17 mouse cellular contexts compared by ENCODE assay signal in genomic region chr11:115236570-115236969, GRCm38 (mm10). TPM values are rescaled to one million over a fixed set of nuclear protein-coding genes. Genes with fewer than 3 reads are reported as not detected.
DNase-seq lines count a peak whose midpoint lies in the region; ATAC-seq and TF ChIP-seq lines count a peak whose summit lies in the region.
"Had no signal": no experiment of that assay in that cellular context is flagged by ENCODE, and none has a peak within 500 bp of the region (broad histone marks: within the 10 kb centered on the region; RNA-seq: fewer than 3 reads in every experiment).

No protein-coding gene starts in this region.

- H3K27ac ChIP-seq in hindbrain, embryonic 10.5 days: peak overlapping the region; percentile 78
- no peak overlapping the region; the same call in 1 of the 2 replicates for H3K27ac ChIP-seq in hindbrain, embryonic 14.5 days
- H3K27ac ChIP-seq in stomach, embryonic 16.5 days (ENCODE audit: low read length): peak overlapping the region; percentile 29; the same call in 1 of the 2 replicates
- no peak overlapping the region for H3K27ac ChIP-seq in stomach, postnatal 0 days (replicated peaks)
- no peak overlapping the region for H3K27ac ChIP-seq in hindbrain, postnatal 0 days
- H3K27ac ChIP-seq: lung, embryonic 15.5 days had no signal

- peaks cover 34% of the 10 kb centered on the region for H3K27me3 ChIP-seq in hindbrain, embryonic 10.5 days (ENCODE audit: insufficient read depth, poor library complexity, severe bottlenecking)
- H3K27me3 ChIP-seq in hindbrain, embryonic 14.5 days (ENCODE audit: control insufficient read depth, insufficient read depth, low read length): no peaks in the 10 kb centered on the region
- H3K27me3 ChIP-seq in stomach, embryonic 16.5 days (ENCODE audit: control insufficient read depth, insufficient read depth, low read length): no peaks in the 10 kb centered on the region
- no peaks in the 10 kb centered on the region for H3K27me3 ChIP-seq in stomach, postnatal 0 days (ENCODE audit: control insufficient read depth, insufficient read depth, low read length)
- no peaks in the 10 kb centered on the region for H3K27me3 ChIP-seq in hindbrain, postnatal 0 days (ENCODE audit: insufficient read depth, low read length)

- TF ChIP-seq EP300 in stomach, postnatal 0 days (optimal IDR thresholded peaks at IDR 0.05): no peak

- no peaks in the 10 kb centered on the region for H3K9me3 ChIP-seq in hindbrain, embryonic 10.5 days
- H3K9me3 ChIP-seq in hindbrain, embryonic 14.5 days (ENCODE audit: control insufficient read depth, low read length): no peaks in the 10 kb centered on the region
- H3K9me3 ChIP-seq in stomach, embryonic 16.5 days (replicated peaks; ENCODE audit: control insufficient read depth, low read length): no peaks in the 10 kb centered on the region
- no peaks in the 10 kb centered on the region for H3K9me3 ChIP-seq in stomach, postnatal 0 days (ENCODE audit: control insufficient read depth, low read length)
- no peaks in the 10 kb centered on the region for H3K9me3 ChIP-seq in hindbrain, postnatal 0 days (ENCODE audit: low read length)
- H3K9me3 ChIP-seq: lung, embryonic 15.5 days had no signal

- no peaks in the 10 kb centered on the region for H3K36me3 ChIP-seq in hindbrain, embryonic 10.5 days
- no peaks in the 10 kb centered on the region for H3K36me3 ChIP-seq in hindbrain, embryonic 14.5 days (replicated peaks; ENCODE audit: control insufficient read depth, insufficient read depth)
- H3K36me3 ChIP-seq in stomach, embryonic 16.5 days (ENCODE audit: control insufficient read depth, insufficient read depth, low read length): no peaks in the 10 kb centered on the region
- no peaks in the 10 kb centered on the region; the same call in 1 of the 2 replicates for H3K36me3 ChIP-seq in stomach, postnatal 0 days (ENCODE audit: control insufficient read depth, insufficient read depth, low read length)
- no peaks in the 10 kb centered on the region for H3K36me3 ChIP-seq in hindbrain, postnatal 0 days (ENCODE audit: insufficient read depth, low read length)
- H3K36me3 ChIP-seq: lung, embryonic 15.5 days had no signal

- no peak for DNase-seq in hindbrain, embryonic 10.5 days (ENCODE audit: low spot score)
- no peak for DNase-seq in hindbrain, embryonic 14.5 days (ENCODE audit: low spot score)
- no peak for DNase-seq in stomach, postnatal 0 days (ENCODE audit: low spot score)
- peak; percentile 46 for DNase-seq in hindbrain, postnatal 0 days (ENCODE audit: low spot score)
- DNase-seq in urinary bladder, postnatal 4 days (ENCODE audit: low spot score in 2 of 2): no peak
- no peak for DNase-seq in spleen, postnatal 14 days (ENCODE audit: low spot score in 2 of 2)
- no peak for DNase-seq in left cerebral cortex, postnatal 36 days (ENCODE audit: low spot score in 2 of 2)
- DNase-seq: B cell, adult 2 months; cerebellum, adult 8-10 months; gastrocnemius, postnatal 36 days; kidney, adult 18-20 months; thymus, adult 18-20 months had no signal

- no peak for TF ChIP-seq CTCF in stomach, postnatal 0 days (IDR thresholded peaks at IDR 0.05; ENCODE audit: low read depth)
- no peak for TF ChIP-seq CTCF in hindbrain, postnatal 0 days (IDR thresholded peaks at IDR 0.05; ENCODE audit: low read depth)

- H3K4me3 ChIP-seq in hindbrain, embryonic 10.5 days: no peak overlapping the region
- H3K4me3 ChIP-seq in hindbrain, embryonic 14.5 days (replicated peaks; ENCODE audit: low read length): no peak overlapping the region
- H3K4me3 ChIP-seq in stomach, embryonic 16.5 days (replicated peaks; ENCODE audit: low read length): no peak overlapping the region
- no peak overlapping the region for H3K4me3 ChIP-seq in stomach, postnatal 0 days (ENCODE audit: low read depth, low read length)
- H3K4me3 ChIP-seq in hindbrain, postnatal 0 days (ENCODE audit: low read length): no peak overlapping the region
- H3K4me3 ChIP-seq: lung, embryonic 15.5 days had no signal

- H3K4me1 ChIP-seq in hindbrain, embryonic 10.5 days (replicated peaks): peaks cover 91% of the 10 kb centered on the region
- H3K4me1 ChIP-seq in hindbrain, embryonic 14.5 days (replicated peaks; ENCODE audit: control insufficient read depth, insufficient read depth, low read length): peaks cover 45% of the 10 kb centered on the region
- H3K4me1 ChIP-seq in stomach, embryonic 16.5 days (ENCODE audit: control insufficient read depth, insufficient read depth, low read length): peaks cover 12% of the 10 kb centered on the region
- H3K4me1 ChIP-seq in stomach, postnatal 0 days (replicated peaks; ENCODE audit: control insufficient read depth, insufficient read depth): no peaks in the 10 kb centered on the region
- peaks cover 29% of the 10 kb centered on the region; the same call in 1 of the 2 replicates for H3K4me1 ChIP-seq in hindbrain, postnatal 0 days (ENCODE audit: insufficient read depth, low read length)

- WGBS in hindbrain, embryonic 10.5 days: 49% methylated on average over 5 of the region's 5 CpGs
- WGBS in hindbrain, embryonic 14.5 days: 10% methylated on average over 5 of the region's 5 CpGs
- 23% methylated on average over 5 of the region's 5 CpGs for WGBS in stomach, embryonic 16.5 days
- WGBS in stomach, postnatal 0 days: 16% methylated on average over 5 of the region's 5 CpGs
- 30% methylated on average over 5 of the region's 5 CpGs for WGBS in hindbrain, postnatal 0 days

- no peak for ATAC-seq in hindbrain, embryonic 14.5 days (ENCODE audit: low FRiP score)
- ATAC-seq in stomach, embryonic 16.5 days (ENCODE audit: insufficient read depth, low FRiP score): no peak
- no peak for ATAC-seq in stomach, postnatal 0 days (ENCODE audit: low FRiP score, low TSS enrichment)
- no peak for ATAC-seq in hindbrain, postnatal 0 days

- no peak overlapping the region for H3K4me2 ChIP-seq in hindbrain, embryonic 14.5 days (replicated peaks)
- no peak overlapping the region for H3K4me2 ChIP-seq in stomach, embryonic 16.5 days (ENCODE audit: low read depth, low read length)
- H3K4me2 ChIP-seq in stomach, postnatal 0 days (replicated peaks; ENCODE audit: low read depth): no peak overlapping the region
- H3K4me2 ChIP-seq in hindbrain, postnatal 0 days (ENCODE audit: low read depth, low read length): no peak overlapping the region
- H3K4me2 ChIP-seq: liver, embryonic 11.5 days; lung, embryonic 15.5 days had no signal

- no peak overlapping the region for H3K9ac ChIP-seq in hindbrain, embryonic 14.5 days
- H3K9ac ChIP-seq in stomach, embryonic 16.5 days (ENCODE audit: low read length): no peak overlapping the region; the same call in 1 of the 2 replicates
- H3K9ac ChIP-seq in stomach, postnatal 0 days (ENCODE audit: low read length): no peak overlapping the region
- no peak overlapping the region for H3K9ac ChIP-seq in hindbrain, postnatal 0 days (replicated peaks; ENCODE audit: low read length)
- H3K9ac ChIP-seq: lung, embryonic 15.5 days had no signal

- intact Hi-C loops in left cerebral cortex, postnatal 36 days (cut with DNase I): no loop called here

RNA-seq across cellular contexts. Expression of gene Grin2c, which starts 30.5 kb away (rescaled TPM):
- polyA plus RNA-seq in hindbrain, embryonic 10.5 days (2016; fragmentation: Nextera tagmentation; extraction: Ambion mirVana): 0.14 and 0.18 TPM in 2 replicates
- polyA plus RNA-seq in hindbrain, embryonic 14.5 days (2014; fragmentation: Nextera tagmentation; extraction: Ambion mirVana): 0.33 and 0.35 TPM in 2 replicates
- polyA plus RNA-seq in stomach, embryonic 16.5 days (2015; fragmentation: Nextera tagmentation; extraction: Ambion mirVana): not detected in 2 replicates
- not detected in 2 replicates for polyA plus RNA-seq in stomach, postnatal 0 days (2015; fragmentation: Nextera tagmentation; extraction: Ambion mirVana)
- total RNA-seq in hindbrain, postnatal 0 days (2014; rRNA removed): 6.9 and 7.1 TPM in 2 replicates
- polyA plus RNA-seq in hindbrain, postnatal 0 days (2015; fragmentation: Nextera tagmentation; extraction: Ambion mirVana): 1.0 and 1.1 TPM in 2 replicates
- total RNA-seq in left cerebral cortex, postnatal 36 days (2021): 10 to 100 TPM; 38.6 to 42.5 TPM
- total RNA-seq: gastrocnemius, postnatal 36 days; hematopoietic stem cell, adult 5-6 weeks; megakaryocyte, adult 5-6 weeks had no signal

RNA-seq across cellular contexts. Expression of gene Fdxr, which starts 40.3 kb away (rescaled TPM):
- polyA plus RNA-seq in hindbrain, embryonic 10.5 days (2016; fragmentation: Nextera tagmentation; extraction: Ambion mirVana): 17.7 TPM in 2 replicates
- polyA plus RNA-seq in hindbrain, embryonic 14.5 days (2014; fragmentation: Nextera tagmentation; extraction: Ambion mirVana): 15.2 TPM in 2 replicates
- 15.4 and 15.9 TPM in 2 replicates for polyA plus RNA-seq in stomach, embryonic 16.5 days (2015; fragmentation: Nextera tagmentation; extraction: Ambion mirVana)
- polyA plus RNA-seq in stomach, postnatal 0 days (2015; fragmentation: Nextera tagmentation; extraction: Ambion mirVana): 6.7 and 7.3 TPM in 2 replicates
- total RNA-seq in hindbrain, postnatal 0 days (2014; rRNA removed): 20.0 and 22.6 TPM in 2 replicates
- 15.0 and 16.4 TPM in 2 replicates for polyA plus RNA-seq in hindbrain, postnatal 0 days (2015; fragmentation: Nextera tagmentation; extraction: Ambion mirVana)
- 10 to 100 TPM; 14.2 to 22.5 TPM for total RNA-seq in left cerebral cortex, postnatal 36 days (2021)

RNA-seq across cellular contexts. Expression of gene Nat9, which starts 48.9 kb away (rescaled TPM):
- polyA plus RNA-seq in hindbrain, embryonic 10.5 days (2016; fragmentation: Nextera tagmentation; extraction: Ambion mirVana): 18.7 and 24.3 TPM in 2 replicates
- polyA plus RNA-seq in hindbrain, embryonic 14.5 days (2014; fragmentation: Nextera tagmentation; extraction: Ambion mirVana): 18.2 and 20.0 TPM in 2 replicates
- polyA plus RNA-seq in stomach, embryonic 16.5 days (2015; fragmentation: Nextera tagmentation; extraction: Ambion mirVana): 21.8 and 23.4 TPM in 2 replicates
- 17.7 and 18.1 TPM in 2 replicates for polyA plus RNA-seq in stomach, postnatal 0 days (2015; fragmentation: Nextera tagmentation; extraction: Ambion mirVana)
- 17.3 and 27.8 TPM in 2 replicates for total RNA-seq in hindbrain, postnatal 0 days (2014; rRNA removed)
- polyA plus RNA-seq in hindbrain, postnatal 0 days (2015; fragmentation: Nextera tagmentation; extraction: Ambion mirVana): 17.3 and 22.2 TPM in 2 replicates
- 10 to 100 TPM; 25.2 to 30.1 TPM for total RNA-seq in left cerebral cortex, postnatal 36 days (2021)

RNA-seq across cellular contexts. Expression of gene Tmem104, which starts 49.3 kb away (rescaled TPM):
- polyA plus RNA-seq in hindbrain, embryonic 10.5 days (2016; fragmentation: Nextera tagmentation; extraction: Ambion mirVana): 6.9 and 10.6 TPM in 2 replicates
- 10.7 and 11.7 TPM in 2 replicates for polyA plus RNA-seq in hindbrain, embryonic 14.5 days (2014; fragmentation: Nextera tagmentation; extraction: Ambion mirVana)
- polyA plus RNA-seq in stomach, embryonic 16.5 days (2015; fragmentation: Nextera tagmentation; extraction: Ambion mirVana): 8.3 and 9.7 TPM in 2 replicates
- 6.3 and 8.2 TPM in 2 replicates for polyA plus RNA-seq in stomach, postnatal 0 days (2015; fragmentation: Nextera tagmentation; extraction: Ambion mirVana)
- 6.4 and 11.1 TPM in 2 replicates for total RNA-seq in hindbrain, postnatal 0 days (2014; rRNA removed)
- polyA plus RNA-seq in hindbrain, postnatal 0 days (2015; fragmentation: Nextera tagmentation; extraction: Ambion mirVana): 10.1 and 13.5 TPM in 2 replicates
- total RNA-seq in left cerebral cortex, postnatal 36 days (2021): 10 to 100 TPM; 14.2 to 15.4 TPM

Comparison
In these comparisons a context has a peak if more than half of its experiments do, and no peak if none do; other contexts are left out.
1. H3K27ac ChIP-seq: peak in hindbrain, embryonic 10.5 days (single experiment) and stomach, embryonic 16.5 days (single experiment); none in hindbrain, embryonic 14.5 days (single experiment), stomach, postnatal 0 days (single experiment) and hindbrain, postnatal 0 days (single experiment).